8 mouse cellular contexts compared by ENCODE assay signal in genomic region chr14:25354288-25354850, GRCm38 (mm10).
A peak's percentile ranks its signal among the peaks of the same experiment; 100 is the strongest.
DNase-seq lines count a peak whose midpoint lies in the region; ATAC-seq and TF ChIP-seq lines count a peak whose summit lies in the region.
"Had no signal": no experiment of that assay in that cellular context is flagged by ENCODE, and none has a peak within 500 bp of the region (broad histone marks: within the 10 kb centered on the region; RNA-seq: fewer than 3 reads in every experiment).

No protein-coding gene starts in this region.

- WGBS in heart, embryonic 15.5 days = 54% methylated on average over 7 of the region's 7 CpGs
- 51% methylated on average over 7 of the region's 7 CpGs for WGBS in heart, adult 2 months
- WGBS in lung, embryonic 16.5 days = 65% methylated on average over 7 of the region's 7 CpGs
- WGBS in stomach, embryonic 14.5 days = 81% methylated on average over 7 of the region's 7 CpGs

- no peak overlapping the region for H3K4me2 ChIP-seq in heart, embryonic 15.5 days
- no peak overlapping the region for H3K4me2 ChIP-seq in lung, embryonic 16.5 days (ENCODE audit: low read depth, low read length)
- H3K4me2 ChIP-seq in stomach, embryonic 14.5 days (replicated peaks; ENCODE audit: low read depth, low read length) = no peak overlapping the region

- no peak overlapping the region for H3K4me3 ChIP-seq in heart, embryonic 15.5 days
- H3K4me3 ChIP-seq in heart, adult 2 months = no peak overlapping the region
- H3K4me3 ChIP-seq in lung, embryonic 16.5 days (ENCODE audit: low read length) = no peak overlapping the region
- no peak overlapping the region for H3K4me3 ChIP-seq in cortical plate, adult 2 months (ENCODE audit: insufficient read depth, low read length)
- H3K4me3 ChIP-seq in stomach, embryonic 14.5 days (ENCODE audit: low read depth, low read length) = no peak overlapping the region
- H3K4me3 ChIP-seq: megakaryocyte, embryonic 14.5 days had no signal

- no peak for TF ChIP-seq POLR2A in heart, adult 2 months (IDR thresholded peaks at IDR 0.05; ENCODE audit: insufficient read depth, low read depth, low read length)
- TF ChIP-seq POLR2A in cortical plate, adult 2 months (IDR thresholded peaks at IDR 0.05; ENCODE audit: extremely low read depth, insufficient read depth, low read length) = no peak

- no peak for DNase-seq in heart, adult 2 months
- DNase-seq in lung, postnatal 25 days (ENCODE audit: low spot score) = no peak
- DNase-seq in natural killer cell, adult 2 months (ENCODE audit: low spot score in 2 of 2) = no peak

- H3K9ac ChIP-seq in heart, embryonic 15.5 days = no peak overlapping the region
- no peak overlapping the region for H3K9ac ChIP-seq in heart, adult 2 months (ENCODE audit: low read depth, low read length)
- H3K9ac ChIP-seq in lung, embryonic 16.5 days (ENCODE audit: low read length) = no peak overlapping the region
- no peak overlapping the region for H3K9ac ChIP-seq in stomach, embryonic 14.5 days (replicated peaks; ENCODE audit: low read depth, low read length)

- no peaks in the 10 kb centered on the region for H3K27me3 ChIP-seq in heart, embryonic 15.5 days
- H3K27me3 ChIP-seq in heart, adult 2 months (ENCODE audit: control insufficient read depth, insufficient read depth, low read length) = no peaks in the 10 kb centered on the region
- no peaks in the 10 kb centered on the region for H3K27me3 ChIP-seq in lung, embryonic 16.5 days (ENCODE audit: control insufficient read depth, insufficient read depth, low read depth, low read length)
- no peaks in the 10 kb centered on the region for H3K27me3 ChIP-seq in stomach, embryonic 14.5 days (ENCODE audit: control insufficient read depth, insufficient read depth, low read length)

- no peak for TF ChIP-seq CTCF in heart, adult 2 months (IDR thresholded peaks at IDR 0.05)
- no peak for TF ChIP-seq CTCF in cortical plate, adult 2 months (IDR thresholded peaks at IDR 0.05; ENCODE audit: extremely low read depth, insufficient read depth, low read length)

- intact Hi-C loops in heart, adult 2 months (cut with DNase I) = no loop called here

- no peaks in the 10 kb centered on the region for H3K9me3 ChIP-seq in heart, embryonic 15.5 days (replicated peaks)
- no peaks in the 10 kb centered on the region for H3K9me3 ChIP-seq in lung, embryonic 16.5 days (ENCODE audit: control insufficient read depth, low read length)
- no peaks in the 10 kb centered on the region for H3K9me3 ChIP-seq in stomach, embryonic 14.5 days (ENCODE audit: control insufficient read depth, low read depth, low read length)
- H3K9me3 ChIP-seq: megakaryocyte, embryonic 14.5 days had no signal

- no peaks in the 10 kb centered on the region for H3K79me2 ChIP-seq in heart, adult 2 months (replicated peaks; ENCODE audit: control insufficient read depth, insufficient read depth, low read length)

- no peaks in the 10 kb centered on the region for H3K36me3 ChIP-seq in heart, embryonic 15.5 days
- no peaks in the 10 kb centered on the region for H3K36me3 ChIP-seq in heart, adult 2 months (ENCODE audit: control insufficient read depth, insufficient read depth, low read length)
- no peaks in the 10 kb centered on the region for H3K36me3 ChIP-seq in lung, embryonic 16.5 days (ENCODE audit: control insufficient read depth, insufficient read depth, low read length)
- H3K36me3 ChIP-seq in stomach, embryonic 14.5 days (ENCODE audit: control insufficient read depth, insufficient read depth, low read length) = no peaks in the 10 kb centered on the region

- ATAC-seq in heart, embryonic 15.5 days (replicated peaks; ENCODE audit: insufficient number of reproducible peaks, insufficient read depth, low FRiP score, low read depth) = no peak
- ATAC-seq in lung, embryonic 16.5 days (ENCODE audit: low read depth) = peak; percentile 44; the same call in 1 of the 2 replicates
- no peak for ATAC-seq in stomach, embryonic 14.5 days (ENCODE audit: insufficient number of reproducible peaks, insufficient read depth, low FRiP score, low read depth)

- TF ChIP-seq EP300 in heart, adult 2 months (IDR thresholded peaks at IDR 0.05; ENCODE audit: insufficient read depth, low read depth, low read length) = no peak

- H3K4me1 ChIP-seq in heart, embryonic 15.5 days (replicated peaks) = peaks cover 17% of the 10 kb centered on the region
- peaks cover 5% of the 10 kb centered on the region for H3K4me1 ChIP-seq in heart, adult 2 months (ENCODE audit: control insufficient read depth, insufficient read depth, low read length)
- H3K4me1 ChIP-seq in lung, embryonic 16.5 days (replicated peaks; ENCODE audit: control insufficient read depth, insufficient read depth, low read length) = peaks cover 5% of the 10 kb centered on the region; the same call in 1 of the 2 replicates
- peaks cover 3% of the 10 kb centered on the region; the same call in 1 of the 2 replicates for H3K4me1 ChIP-seq in cortical plate, adult 2 months (ENCODE audit: control insufficient read depth, insufficient read depth, low read length)
- 0 out of 2 replicates have a peak, but pooled peaks cover 4% of the 10 kb centered on the region for H3K4me1 ChIP-seq in stomach, embryonic 14.5 days (ENCODE audit: control insufficient read depth, insufficient read depth, low read length)

- peak overlapping the region; percentile 45; the same call in 1 of the 2 replicates for H3K27ac ChIP-seq in heart, embryonic 15.5 days
- no peak overlapping the region for H3K27ac ChIP-seq in heart, adult 2 months
- peak overlapping the region; percentile 36 for H3K27ac ChIP-seq in lung, embryonic 16.5 days (ENCODE audit: low read length)
- H3K27ac ChIP-seq in cortical plate, adult 2 months (ENCODE audit: insufficient read depth, low read length) = peak overlapping the region; percentile 16; the same call in 1 of the 2 replicates
- H3K27ac ChIP-seq in stomach, embryonic 14.5 days (ENCODE audit: low read length) = peak overlapping the region; percentile 35; the same call in 1 of the 2 replicates
